Mouse (Mus musculus) v-Abl transformed pro-B cells (cell line): ENCODE measurements at regions not wholly inside any gene's neighbourhood (a gene's known extent, or its start where the extent isn't known, plus 50 kb on each side); places are given as distances from the start of the nearest gene placed in this dataset.

ENCODE experiments used
- in situ Hi-C, 2 experiments: fragments of 400-800 bp; cut with MboI; formaldehyde crosslinking; loops; one replicate each; pipeline ENCODE4 v1.15.1; 2025; ENCODE audit not compliant: unreplicated experiment in 2 of 2

DNA sequence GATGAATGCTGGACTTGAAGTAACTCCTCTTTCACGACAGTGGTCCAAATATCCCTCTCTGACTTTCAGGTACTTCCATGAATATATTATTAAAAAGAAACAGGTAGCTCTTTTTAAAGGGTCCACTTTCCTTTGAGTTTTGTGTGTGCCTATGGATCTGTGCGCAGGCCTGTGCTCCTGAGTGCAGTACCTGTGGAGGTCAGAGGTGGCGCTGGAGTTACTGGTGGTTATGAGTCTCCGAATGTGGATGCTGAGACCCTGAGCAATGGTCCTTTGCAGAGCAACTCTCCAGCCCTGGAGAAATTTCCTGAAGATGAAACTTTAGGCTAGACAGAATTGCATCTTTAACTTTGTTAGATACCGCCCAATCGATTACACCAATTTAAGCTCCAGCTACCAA, 264.1 kb downstream of the Tcerg1l start:
- in situ Hi-C loops: no loop called here

DNA sequence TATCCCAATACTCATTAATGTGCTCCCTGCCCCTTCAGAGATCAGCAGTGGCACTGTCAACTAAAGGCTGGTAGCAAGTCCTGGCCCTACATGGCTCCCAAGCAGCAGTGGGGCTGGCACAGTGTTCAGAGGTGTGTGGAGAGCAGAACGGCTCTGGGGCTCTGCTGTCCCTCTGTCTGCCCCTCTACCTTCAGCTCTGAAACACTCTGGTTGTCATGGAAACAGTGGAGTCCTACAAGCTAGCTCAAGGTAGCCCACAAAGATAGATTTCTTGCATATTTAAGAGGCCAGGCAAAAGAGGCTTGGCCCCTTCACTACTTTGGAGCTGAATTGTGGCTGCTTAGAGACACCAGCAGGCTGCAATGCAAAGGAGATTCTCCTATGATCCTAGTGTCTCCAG, 259.6 kb downstream of the Tcerg1l start:
- in situ Hi-C loops: no loop called here

DNA sequence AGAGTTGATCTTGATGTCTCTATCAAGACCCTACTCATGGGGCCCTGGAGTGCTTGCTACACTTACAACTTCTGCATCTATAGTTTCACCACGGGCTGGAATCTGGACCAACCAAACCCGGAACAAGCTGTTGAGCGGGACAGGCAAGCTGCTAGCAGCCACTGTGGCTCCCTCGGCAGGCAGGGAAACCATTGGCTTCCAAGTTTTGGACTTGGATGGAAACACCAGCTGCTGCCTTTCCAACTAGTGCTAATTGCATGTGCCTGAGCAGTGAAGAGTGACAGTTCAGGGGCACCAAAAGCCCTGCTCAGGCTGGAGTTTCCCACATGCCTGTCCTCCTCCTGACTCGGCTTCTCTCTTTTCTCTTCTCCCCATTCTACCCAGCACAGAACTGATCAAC, 257.8 kb downstream of the Tcerg1l start:
- in situ Hi-C loops: no loop called here

DNA sequence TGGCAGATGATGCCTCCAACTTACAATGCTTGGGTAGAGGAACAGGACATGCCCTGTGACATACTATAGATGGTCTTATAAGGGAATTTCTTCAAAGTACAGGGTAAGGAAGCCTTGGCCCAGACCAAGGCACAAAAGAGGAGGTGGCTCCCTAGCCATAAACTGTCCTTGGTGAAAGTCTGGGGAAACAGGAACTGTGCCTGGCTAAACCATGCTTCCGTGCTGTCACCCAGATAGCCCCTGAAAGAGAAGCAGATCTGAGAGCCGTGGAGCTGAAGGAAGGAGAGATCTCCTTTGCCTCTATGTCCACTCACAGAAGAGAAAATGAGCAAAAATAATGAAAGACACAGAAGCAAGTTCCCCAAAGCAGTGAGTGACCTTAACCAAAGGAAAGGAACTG, 248.0 kb downstream of the Tcerg1l start:
- in situ Hi-C loops: no loop called here

DNA sequence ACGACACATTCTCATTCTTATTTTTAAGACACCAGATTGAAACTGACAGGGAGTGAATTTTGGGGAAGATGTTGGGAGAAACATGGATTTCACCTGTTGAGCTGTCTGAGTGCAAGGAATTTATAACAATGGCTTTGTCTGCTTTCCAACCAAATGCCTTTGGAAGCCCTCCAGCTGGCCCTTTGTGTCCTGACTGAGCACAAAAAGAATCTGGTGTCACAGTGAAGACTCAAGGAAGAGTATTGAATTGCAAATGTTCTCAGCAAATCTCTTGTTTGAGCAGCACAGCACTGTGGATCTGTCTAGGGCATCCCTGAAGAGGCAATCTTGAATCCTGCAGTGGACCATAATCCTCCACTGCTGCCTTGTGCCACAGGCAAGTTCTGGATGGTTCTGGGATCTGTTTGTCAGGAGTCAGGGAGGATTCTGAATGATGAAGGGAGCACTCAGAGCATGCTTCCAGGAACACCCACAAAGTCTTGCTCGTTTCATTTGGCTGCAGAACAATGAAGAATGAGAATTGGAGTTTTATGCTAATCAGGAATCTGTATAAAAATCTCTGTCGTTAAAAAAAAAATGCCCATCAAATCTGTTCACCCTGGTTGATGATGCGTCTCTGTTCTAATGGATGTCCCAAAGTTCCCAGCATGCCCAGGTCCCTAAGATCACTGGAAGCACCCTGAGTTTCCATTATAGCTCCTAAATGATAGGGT, 243.9 kb downstream of the Tcerg1l start:
- in situ Hi-C loops: no loop called here
